Mouse (Mus musculus): ENCODE measurements around the gene Flvcr1.

- TF ChIP-seq POLR2A (IDR thresholded peaks at IDR 0.05; ENCODE audit: borderline replicate concordance, control insufficient read depth, low read depth, low read length) (no peak), CTCF (IDR thresholded peaks at IDR 0.05; ENCODE audit: control insufficient read depth, insufficient read depth, low read length) (no peak)
Measured at GRCm38 (mm10) chr1:191071613-191072012, 45.7 kb upstream of the Flvcr1 start.

Measured in bone marrow, adult 2 months (tissue).